Mouse (Mus musculus) monocyte, adult 59 days (primary cell): Measurements from ENCODE around the gene Aspa. TPM values are rescaled to one million over a fixed set of nuclear protein-coding genes. Genes with fewer than 3 reads are reported as not detected.

Experiments used
- total RNA-seq, 2 experiments: library from RNA; stranded (reverse); gene quantifications; one replicate each; pipeline ENCODE4 v1.2.4; 2023

Aspa gene
- total RNA-seq: 10 to 100 TPM; 11.5 to 11.6 TPM

GRCm38 (mm10) chr11:73329442-73329841, at the start of gene Aspa, which contains the start of the genes Gm49340 and Spata22:
TSS of gene Aspa (minus strand) at chr11:73329596.
TSS of gene Gm49340 (plus strand) at chr11:73329741.
TSS of gene Spata22 (plus strand) at chr11:73329741.

GRCm38 (mm10) chr11:73370946-73371345, 41.5 kb upstream of the Aspa start, which contains the start of gene Olfr376:
TSS of gene Olfr376 (plus strand) at chr11:73371246.

GRCm38 (mm10) chr11:73350483-73350882, 21.1 kb upstream of the Aspa start, which contains the start of gene Olfr20:
TSS of gene Olfr20 (plus strand) at chr11:73350783.

GRCm38 (mm10) chr11:73267267-73267666, 62.1 kb downstream of the Aspa start, which contains the start of gene Trpv3:
TSS of gene Trpv3 (plus strand) at chr11:73267388.

Other genes with a start within 250 kb of the Aspa start
- under 1 TPM; 0.97 TPM for gene Itgae, start 239.0 kb downstream of the Aspa start, total RNA-seq
- 1 to 10 TPM; 2.5 to 3.4 TPM for gene Haspin, start 191.3 kb downstream of the Aspa start, total RNA-seq
- under 1 TPM; 0.43 to 0.55 TPM for gene P2rx5, start 169.2 kb downstream of the Aspa start, total RNA-seq
- 10 to 100 TPM; 40.3 to 46.2 TPM for gene Emc6, start 152.6 kb downstream of the Aspa start, total RNA-seq
- 10 to 100 TPM; 37.6 to 42.0 TPM for gene Tax1bp3, start 152.5 kb downstream of the Aspa start, total RNA-seq
- 10 to 100 TPM; 31.8 to 33.1 TPM for gene Ctns, start 130.6 kb downstream of the Aspa start, total RNA-seq
- gene Shpk, start 130.1 kb downstream of the Aspa start, total RNA-seq: 1 to 10 TPM; 2.5 to 3.8 TPM
- not detected for gene Trpv1, start 95.3 kb downstream of the Aspa start, total RNA-seq
- gene Trpv3, start 62.2 kb downstream of the Aspa start, total RNA-seq: not detected
- not detected for gene Gm49340, start 145 bp upstream of the Aspa start, total RNA-seq
- not detected for gene Spata22, start 145 bp upstream of the Aspa start, total RNA-seq
- not detected for gene Olfr20, start 21.2 kb upstream of the Aspa start, total RNA-seq
- not detected for gene Olfr376, start 41.6 kb upstream of the Aspa start, total RNA-seq
- gene Olfr1, start 70.0 kb upstream of the Aspa start, total RNA-seq: not detected
- gene Olfr378, start 98.9 kb upstream of the Aspa start, total RNA-seq: not detected
- not detected for gene Olfr380, start 127.9 kb upstream of the Aspa start, total RNA-seq
- gene Olfr381, start 162.0 kb upstream of the Aspa start, total RNA-seq: not detected
- not detected for gene Olfr382, start 187.6 kb upstream of the Aspa start, total RNA-seq